Mouse (Mus musculus) midbrain, embryonic 10.5 days (tissue): ENCODE measurements around the gene Hist1h2br. TPM values are rescaled to one million over a fixed set of nuclear protein-coding genes. Genes with fewer than 3 reads are reported as not detected.
A peak's percentile ranks its signal among the peaks of the same experiment; 100 is the strongest.
"Not testable (repeated sequence)": the region's sequence is repeated elsewhere in the genome, so short reads cannot be mapped to it uniquely, and the experiment has no call there.

Experiments used
- DNase-seq: peaks from one replicate; pipeline ENCODE4 v3.0.0-alpha.2; 2017; ENCODE audit warnings: low spot score
- H3K27ac ChIP-seq: fragments of 300-500 bp; sonication (generic); replicated peaks from 2 replicates; pipeline ENCODE4 v1.5.1; 2016; ENCODE audit warnings: mild to moderate bottlenecking
- H3K27me3 ChIP-seq: fragments of 300-500 bp; sonication (generic); 2 replicates; pipeline ENCODE4 v1.6.1; 2016; ENCODE audit warnings: low read depth, mild to moderate bottlenecking; ENCODE audit not compliant: poor library complexity, severe bottlenecking
- H3K36me3 ChIP-seq: fragments of 300-500 bp; sonication (generic); 2 replicates; pipeline ENCODE4 v1.6.1; 2016; ENCODE audit warnings: mild to moderate bottlenecking, moderate library complexity
- H3K4me1 ChIP-seq: fragments of 300-500 bp; sonication (generic); 2 replicates; pipeline ENCODE4 v1.6.1; 2016
- H3K4me3 ChIP-seq: fragments of 300-500 bp; sonication (generic); 2 replicates; pipeline ENCODE4 v1.5.1; 2016; ENCODE audit warnings: mild to moderate bottlenecking, moderate library complexity
- H3K9me3 ChIP-seq: fragments of 300-500 bp; sonication (generic); replicated peaks from 2 replicates; pipeline ENCODE4 v1.6.1; 2016; ENCODE audit warnings: mild to moderate bottlenecking
- WGBS: fragments of 180-500 bp; shearing (Covaris S2); methylation state at CpG from one replicate; pipeline ENCODE4 v1.1.7; 2016; 5-methylcytosine and 5-hydroxymethylcytosine counted together
- microRNA-seq: library from miRNA; unstranded; fragments of <30 nt; microRNA quantifications from one replicate; pipeline ENCODE4, GENCODE M21; 2017
- polyA plus RNA-seq: library from polyadenylated mRNA; unstranded; fragments of >200 nt; fragmentation: Nextera tagmentation; extraction: Ambion mirVana; gene quantifications from 2 replicates; pipeline ENCODE4 v1.2.1, GENCODE M21; 2016

The Hist1h2br gene
- polyA plus RNA-seq, 1 experiment from 2014 or later: 19.0 TPM

DNA sequence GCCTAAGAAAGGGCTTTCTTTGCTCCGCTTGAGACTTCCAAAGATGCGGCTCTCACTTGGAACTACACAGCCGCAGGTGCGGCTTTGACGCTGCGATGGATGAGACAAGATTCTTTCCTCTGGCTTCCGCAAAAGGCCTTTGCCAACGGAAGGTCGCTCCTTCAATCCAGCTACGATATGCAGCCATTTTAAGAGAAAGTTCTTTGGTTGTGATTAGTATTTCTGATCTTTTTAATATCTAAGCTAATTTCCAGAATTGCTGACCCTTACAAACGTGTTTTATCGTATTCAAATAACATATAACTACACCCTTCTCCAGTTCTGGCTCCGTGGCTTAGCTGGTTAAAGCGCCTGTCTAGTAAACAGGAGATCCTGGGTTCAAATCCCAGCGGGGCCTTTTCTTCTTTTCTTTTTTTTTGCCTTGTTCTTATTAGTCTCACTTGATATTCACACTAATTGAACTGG lies 22.2 kb downstream of the Hist1h2br start:
- no peaks in the 10 kb centered on the region for H3K36me3 ChIP-seq

GRCm38 (mm10) chr13:21861608-21862007 lies 28.1 kb downstream of the Hist1h2br start:
- 10% methylated on average over 5 of the region's 5 CpGs for WGBS
- DNase-seq: peak; percentile 49
- peaks cover 9% of the 10 kb centered on the region for H3K4me1 ChIP-seq
- no peak overlapping the region for H3K4me3 ChIP-seq
- H3K36me3 ChIP-seq: no peaks in the 10 kb centered on the region
- H3K9me3 ChIP-seq: no peaks in the 10 kb centered on the region
- H3K27ac ChIP-seq: no peak overlapping the region
- H3K27me3 ChIP-seq: no peaks in the 10 kb centered on the region

More for the DNA sequence above, 22.2 kb downstream of the Hist1h2br start:
- H3K27ac ChIP-seq: peak overlapping the region; percentile 77
- H3K9me3 ChIP-seq: no peaks in the 10 kb centered on the region
- peak; percentile 57 for DNase-seq
- H3K27me3 ChIP-seq: no peaks in the 10 kb centered on the region
- H3K4me3 ChIP-seq: peak overlapping the region; percentile 64
- peaks cover 2% of the 10 kb centered on the region; the same call in 1 of the 2 replicates for H3K4me1 ChIP-seq
- WGBS: 0% methylated on average over 15 of the region's 15 CpGs

GRCm38 (mm10) chr13:21865503-21865902 lies 32.0 kb downstream of the Hist1h2br start:
- not testable (repeated sequence) for H3K4me1 ChIP-seq, H3K27me3 ChIP-seq, DNase-seq, H3K27ac ChIP-seq, H3K4me3 ChIP-seq, H3K36me3 ChIP-seq, H3K9me3 ChIP-seq
- WGBS: 83% methylated on average over 3 of the region's 3 CpGs

DNA sequence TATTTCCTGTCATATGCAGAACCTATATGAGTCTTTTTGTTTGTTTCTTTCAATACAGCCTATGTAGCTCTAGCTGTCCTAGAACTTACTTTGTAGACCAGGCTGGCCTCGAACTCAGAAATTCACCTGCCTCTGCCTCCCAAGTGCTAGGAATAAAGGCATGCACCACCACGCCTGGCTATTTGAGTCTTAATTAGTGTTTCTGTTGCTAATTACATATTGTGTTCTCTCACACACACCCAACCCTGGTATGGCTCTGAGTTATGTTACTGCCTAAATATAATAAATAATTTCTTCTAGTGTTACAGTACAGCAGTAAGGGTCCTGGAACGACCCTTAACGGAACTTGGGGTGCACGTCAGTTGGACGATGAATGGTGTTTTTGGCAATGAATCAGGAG lies 47.2 kb downstream of the Hist1h2br start:
- H3K27me3 ChIP-seq: no peaks in the 10 kb centered on the region
- no peaks in the 10 kb centered on the region for H3K9me3 ChIP-seq
- H3K4me1 ChIP-seq: peaks cover 10% of the 10 kb centered on the region
- WGBS: 91% methylated on average over 6 of the region's 6 CpGs
- no peaks in the 10 kb centered on the region for H3K36me3 ChIP-seq
- no peak overlapping the region for H3K4me3 ChIP-seq
- no peak overlapping the region for H3K27ac ChIP-seq
- no peak for DNase-seq

DNA sequence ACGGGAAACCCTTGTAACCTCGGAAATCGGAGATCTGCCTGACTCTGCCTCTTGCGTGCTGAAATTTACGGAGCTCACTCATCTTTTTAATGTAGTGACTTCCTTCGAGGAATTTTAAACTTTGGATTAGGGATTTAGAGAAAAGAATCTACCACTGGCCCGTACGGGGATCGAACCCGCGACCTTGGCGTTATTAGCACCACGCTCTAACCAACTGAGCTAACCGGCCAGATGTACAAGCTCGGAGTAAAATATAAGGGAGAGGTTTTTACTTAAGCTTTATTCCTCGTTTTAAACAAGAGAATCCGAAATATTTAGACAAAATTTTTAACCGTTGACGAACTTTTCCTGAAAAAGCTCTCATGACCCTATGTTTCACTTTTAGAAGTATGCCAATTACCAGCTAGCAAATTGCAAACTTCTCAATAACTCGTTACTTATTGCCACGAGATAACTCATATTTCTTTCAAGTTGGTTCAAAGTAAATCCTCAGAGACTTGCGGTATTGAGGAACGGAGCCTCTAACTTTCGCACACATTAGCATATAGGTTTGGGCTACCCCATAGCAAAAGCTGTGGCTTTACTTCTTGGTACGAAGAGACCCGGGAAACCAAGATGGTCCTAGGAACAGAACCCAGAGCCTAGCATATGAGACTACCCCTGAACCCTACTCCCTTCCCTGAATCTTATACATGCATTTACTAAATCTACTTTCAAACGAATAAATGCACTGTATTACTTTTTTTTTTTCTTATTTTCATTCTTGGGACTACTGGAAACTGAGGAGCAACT lies 48.5 kb downstream of the Hist1h2br start:
- Histone ChIP-seq H3K27me3 (no peaks in the 10 kb centered on the region), H3K4me1 (peaks cover 10% of the 10 kb centered on the region), H3K36me3 (no peaks in the 10 kb centered on the region), H3K9me3 (no peaks in the 10 kb centered on the region), H3K27ac (peak overlapping the region; percentile 59; the same call in 1 of the 2 replicates), H3K4me3 (peak overlapping the region; percentile 56)
- under 1% methylated on average over 27 of the region's 27 CpGs for WGBS
- peak; percentile 72 for DNase-seq

DNA sequence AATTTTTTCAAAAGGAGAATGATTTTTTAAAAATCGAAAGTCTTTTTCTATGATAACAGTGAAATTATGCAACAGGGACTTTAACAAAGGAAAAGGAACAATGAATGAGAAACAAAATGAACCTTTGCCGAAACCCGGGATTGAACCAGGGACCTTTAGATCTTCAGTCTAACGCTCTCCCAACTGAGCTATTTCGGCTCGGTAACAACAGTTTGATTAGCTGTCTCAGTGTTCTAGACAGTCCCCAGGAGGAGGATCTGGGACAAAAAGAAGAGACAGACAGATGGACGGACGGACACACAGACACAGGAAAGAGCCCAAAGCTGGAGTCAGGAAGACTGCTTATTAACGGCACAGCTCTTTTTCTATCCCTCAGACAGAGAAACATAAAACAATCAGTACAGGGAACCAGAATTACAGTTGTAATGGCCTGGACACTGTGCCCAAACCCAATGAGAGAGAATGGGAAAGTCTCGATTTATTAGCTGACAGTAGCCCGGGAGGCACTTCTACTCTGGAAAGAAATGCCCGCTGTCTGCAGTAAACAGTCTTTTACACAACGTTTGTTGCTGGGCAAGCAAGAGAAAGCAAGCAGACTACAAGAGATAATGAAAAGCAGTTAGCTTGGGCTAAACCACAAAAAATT lies 49.3 kb downstream of the Hist1h2br start:
- Histone ChIP-seq H3K9me3 (no peaks in the 10 kb centered on the region), H3K27me3 (no peaks in the 10 kb centered on the region), H3K4me3 (peak overlapping the region; percentile 56), H3K4me1 (peaks cover 10% of the 10 kb centered on the region), H3K27ac (peak overlapping the region; percentile 65; the same call in 1 of the 2 replicates), H3K36me3 (no peaks in the 10 kb centered on the region)
- under 1% methylated on average over 13 of the region's 13 CpGs for WGBS
- peak; percentile 85 for DNase-seq

DNA sequence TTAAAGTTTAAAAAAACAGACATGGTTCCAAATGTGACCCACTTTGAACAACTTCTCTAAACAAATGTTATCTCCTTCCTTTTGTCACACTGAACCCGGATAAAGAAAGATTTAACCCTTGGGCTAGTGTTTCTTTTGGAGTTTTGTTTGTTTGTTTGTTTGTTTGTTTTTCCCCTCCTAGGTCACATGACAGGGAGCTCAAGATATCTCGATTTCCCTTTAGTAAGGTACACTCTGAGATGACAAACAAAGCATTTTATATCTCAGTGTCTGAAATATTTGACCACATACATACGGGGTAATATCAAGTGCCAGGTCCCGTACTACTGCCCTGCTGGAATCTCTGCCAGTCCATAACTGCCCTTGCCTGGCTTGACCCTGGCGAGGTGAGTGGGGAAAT lies 49.9 kb downstream of the Hist1h2br start:
- WGBS: 38% methylated on average over 5 of the region's 5 CpGs

GRCm38 (mm10) chr13:21884586-21884985 lies 51.0 kb downstream of the Hist1h2br start:
- H3K4me1 ChIP-seq: peaks cover 10% of the 10 kb centered on the region
- H3K9me3 ChIP-seq: no peaks in the 10 kb centered on the region
- 71% methylated on average over 4 of the region's 4 CpGs for WGBS
- H3K36me3 ChIP-seq: no peaks in the 10 kb centered on the region
- H3K27ac ChIP-seq: no peak overlapping the region
- H3K4me3 ChIP-seq: no peak overlapping the region
- no peak for DNase-seq
- H3K27me3 ChIP-seq: no peaks in the 10 kb centered on the region

More for the DNA sequence above, 49.9 kb downstream of the Hist1h2br start:
- Histone ChIP-seq H3K9me3 (no peaks in the 10 kb centered on the region), H3K4me3 (peak overlapping the region; percentile 56), H3K27me3 (no peaks in the 10 kb centered on the region), H3K36me3 (no peaks in the 10 kb centered on the region), H3K27ac (peak overlapping the region; percentile 65; the same call in 1 of the 2 replicates), H3K4me1 (peaks cover 10% of the 10 kb centered on the region)
- DNase-seq: no peak

Small RNA genes lying within 50 kb of the gene (microRNA-seq; reads per million reads assigned to microRNA genes)
- gene Gm19658 (not detected), gene Gm44346 (not detected), gene Gm44466 (not detected)

Other genes starting within 250 kb of the Hist1h2br start
- not detected in 2 replicates for gene Olfr1362, start 219.7 kb upstream of the Hist1h2br start, polyA plus RNA-seq
- not detected in 2 replicates for gene Olfr11, start 191.2 kb upstream of the Hist1h2br start, polyA plus RNA-seq
- not detected in 2 replicates for gene Olfr1361, start 170.4 kb upstream of the Hist1h2br start, polyA plus RNA-seq
- gene Olfr1360, start 156.3 kb upstream of the Hist1h2br start, polyA plus RNA-seq: not detected in 2 replicates
- gene Olfr1359, start 135.6 kb upstream of the Hist1h2br start, polyA plus RNA-seq: not detected in 2 replicates
- gene Hist1h2bl, start 117.6 kb upstream of the Hist1h2br start, polyA plus RNA-seq: 1.4 and 3.4 TPM in 2 replicates
- gene Hist1h2ai, start 117.3 kb upstream of the Hist1h2br start, polyA plus RNA-seq: 12.2 and 21.8 TPM in 2 replicates
- 8.9 and 11.3 TPM in 2 replicates for gene Hist1h3h, start 116.1 kb upstream of the Hist1h2br start, polyA plus RNA-seq
- gene Hist1h2bm, start 111.7 kb upstream of the Hist1h2br start, polyA plus RNA-seq: 5.2 and 7.5 TPM in 2 replicates
- gene Hist1h4j, start 98.7 kb upstream of the Hist1h2br start, polyA plus RNA-seq: 1.0 and 1.2 TPM in 2 replicates
- 1.7 and 6.4 TPM in 2 replicates for gene Hist1h4k, start 83.2 kb upstream of the Hist1h2br start, polyA plus RNA-seq
- gene Hist1h2ak, start 79.9 kb upstream of the Hist1h2br start, polyA plus RNA-seq: 16.8 and 19.9 TPM in 2 replicates
- gene Hist1h2bn, start 79.6 kb upstream of the Hist1h2br start, polyA plus RNA-seq: 0.55 and 2.6 TPM in 2 replicates
- gene Hist1h1b, start 53.1 kb upstream of the Hist1h2br start, polyA plus RNA-seq: 31.5 and 37.7 TPM in 2 replicates
- gene Hist1h3i, start 50.4 kb upstream of the Hist1h2br start, polyA plus RNA-seq: 114 and 126 TPM in 2 replicates
- gene Hist1h2an, start 46.5 kb upstream of the Hist1h2br start, polyA plus RNA-seq: 11.7 and 15.4 TPM in 2 replicates
- 3.9 and 4.2 TPM in 2 replicates for gene Hist1h2bp, start 46.3 kb upstream of the Hist1h2br start, polyA plus RNA-seq
- 15.4 and 17.4 TPM in 2 replicates for gene Hist1h2bq, start 23.5 kb upstream of the Hist1h2br start, polyA plus RNA-seq
- 1.6 TPM in 1 of 2 replicates, not detected in the other for gene Hist1h2ao, start 23.3 kb upstream of the Hist1h2br start, polyA plus RNA-seq
- gene Hist1h4m, start 22.0 kb upstream of the Hist1h2br start, polyA plus RNA-seq: not detected in 2 replicates
- gene Hist1h4n, start 1.5 kb upstream of the Hist1h2br start, polyA plus RNA-seq: 7.7 and 10.8 TPM in 2 replicates
- 5,863 and 6,710 TPM in 2 replicates for gene Hist1h2ap, start 236 bp upstream of the Hist1h2br start, polyA plus RNA-seq
- 23.8 and 24.8 TPM in 2 replicates for gene Zfp184, start 111.4 kb downstream of the Hist1h2br start, polyA plus RNA-seq
- 0.11 TPM in 1 of 2 replicates, not detected in the other for gene Pom121l2, start 147.5 kb downstream of the Hist1h2br start, polyA plus RNA-seq
- gene Prss16, start 176.0 kb downstream of the Hist1h2br start, polyA plus RNA-seq: not detected in 2 replicates
- 10.6 and 11.4 TPM in 2 replicates for gene Hist1h2ah, start 201.8 kb downstream of the Hist1h2br start, polyA plus RNA-seq
- gene Hist1h2bk, start 202.1 kb downstream of the Hist1h2br start, polyA plus RNA-seq: 9.4 and 9.7 TPM in 2 replicates
- gene Hist1h4i, start 207.6 kb downstream of the Hist1h2br start, polyA plus RNA-seq: 51.3 and 52.5 TPM in 2 replicates
- 64.8 and 64.9 TPM in 2 replicates for gene Hist1h2ag, start 209.2 kb downstream of the Hist1h2br start, polyA plus RNA-seq
- 14.7 and 16.2 TPM in 2 replicates for gene Hist1h2bj, start 209.5 kb downstream of the Hist1h2br start, polyA plus RNA-seq